Mouse (Mus musculus) thymus, adult 18-20 months (tissue): Measurements from ENCODE around the gene Arl6ip6.

Experiments used
- DNase-seq, 2 experiments: peaks; one replicate each; pipeline ENCODE4 v3.0.0; 2022; ENCODE audit warnings: mixed read lengths in 2 of 2

Arl6ip6 gene

GRCm38 (mm10) chr2:53191523-53192220, at the start of gene Arl6ip6:
Gene Arl6ip6, plus strand, starts transcription at chr2:53191726.
- DNase-seq, result peak; percentile 96 to 97

- no peak for DNase-seq
Measured at GRCm38 (mm10) chr2:53146852-53147251, 44.7 kb upstream of the Arl6ip6 start.

GRCm38 (mm10) chr2:53173966-53174365, 17.6 kb upstream of the Arl6ip6 start:
- DNase-seq, result no peak

GRCm38 (mm10) chr2:53178966-53179365, 12.6 kb upstream of the Arl6ip6 start:
- no peak for DNase-seq

GRCm38 (mm10) chr2:53179876-53180275, 11.7 kb upstream of the Arl6ip6 start:
- DNase-seq, result no peak

GRCm38 (mm10) chr2:53189811-53190210, 1.7 kb upstream of the Arl6ip6 start:
- no peak for DNase-seq

- DNase-seq, result peak; percentile 99
Measured at GRCm38 (mm10) chr2:53190684-53191511, 628 bp upstream of the Arl6ip6 start, which contains the start of gene Prpf40a. Gene Prpf40a, minus strand, starts transcription at chr2:53191284.

- DNase-seq, result no peak
Measured at GRCm38 (mm10) chr2:53192386-53192785, 860 bp downstream of the Arl6ip6 start.

GRCm38 (mm10) chr2:53196431-53196830, 4.9 kb downstream of the Arl6ip6 start:
- DNase-seq, result no peak

- no peak for DNase-seq
Measured at GRCm38 (mm10) chr2:53199203-53199602, 7.7 kb downstream of the Arl6ip6 start.

GRCm38 (mm10) chr2:53200164-53200885, 8.8 kb downstream of the Arl6ip6 start:
- DNase-seq, result no peak

- no peak for DNase-seq
Measured at GRCm38 (mm10) chr2:53204373-53205274, 13.1 kb downstream of the Arl6ip6 start.

GRCm38 (mm10) chr2:53206749-53207148, 15.2 kb downstream of the Arl6ip6 start:
- DNase-seq, result no peak

GRCm38 (mm10) chr2:53213493-53213892, 22.0 kb downstream of the Arl6ip6 start:
- no peak for DNase-seq

- no peak for DNase-seq
Measured at GRCm38 (mm10) chr2:53222242-53222641, 30.7 kb downstream of the Arl6ip6 start.

GRCm38 (mm10) chr2:53256982-53257381, 65.5 kb downstream of the Arl6ip6 start:
- no peak for DNase-seq
